Mouse (Mus musculus): ENCODE results near the gene Ptdss2. TPM values are rescaled to one million over a fixed set of nuclear protein-coding genes. Genes with fewer than 3 reads are reported as not detected.

Ptdss2 gene
- polyA plus RNA-seq, 1 experiment from 2014 or later, result 80.1 TPM

DNA sequence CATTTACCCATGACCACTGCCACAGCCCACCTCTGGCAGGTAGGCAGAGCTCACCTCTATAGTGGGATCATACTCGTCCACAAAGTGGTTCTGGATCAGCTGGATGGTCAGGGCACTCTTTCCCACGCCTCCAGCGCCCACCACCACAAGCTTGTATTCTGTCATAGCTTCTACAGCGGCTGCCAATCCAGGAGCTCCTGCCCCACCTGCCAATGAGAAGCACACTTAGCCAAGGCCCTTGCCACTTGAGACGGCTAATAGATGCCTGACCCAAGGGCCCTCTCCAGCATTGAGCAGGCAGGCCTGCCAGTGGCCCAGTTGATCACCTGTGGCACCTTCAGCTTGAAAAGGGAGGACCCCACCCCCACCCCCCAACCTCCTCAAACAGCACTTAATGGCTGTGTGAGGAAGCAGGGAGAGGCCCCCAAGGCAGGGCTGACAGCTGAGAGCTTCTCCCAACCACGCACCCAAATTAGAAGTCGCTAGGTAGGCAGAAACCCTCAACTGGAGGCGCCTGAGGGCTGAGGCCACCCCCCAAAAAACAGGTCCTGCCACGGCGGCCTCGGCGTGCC is 70.7 kb downstream of the Ptdss2 start:
- Histone ChIP-seq H3K4me3 (peak overlapping the region; percentile 83), H3K9me3 (no peaks in the 10 kb centered on the region), H3K27me3 (ENCODE audit: insufficient read depth, poor library complexity, severe bottlenecking) (no peaks in the 10 kb centered on the region), H3K27ac (peak overlapping the region; percentile 95), H3K4me1 (replicated peaks) (peaks cover 44% of the 10 kb centered on the region), H3K36me3 (peaks cover 45% of the 10 kb centered on the region)
- no peak for DNase-seq (ENCODE audit: low spot score)
- 34% methylated on average over 12 of the region's 12 CpGs for WGBS

DNA sequence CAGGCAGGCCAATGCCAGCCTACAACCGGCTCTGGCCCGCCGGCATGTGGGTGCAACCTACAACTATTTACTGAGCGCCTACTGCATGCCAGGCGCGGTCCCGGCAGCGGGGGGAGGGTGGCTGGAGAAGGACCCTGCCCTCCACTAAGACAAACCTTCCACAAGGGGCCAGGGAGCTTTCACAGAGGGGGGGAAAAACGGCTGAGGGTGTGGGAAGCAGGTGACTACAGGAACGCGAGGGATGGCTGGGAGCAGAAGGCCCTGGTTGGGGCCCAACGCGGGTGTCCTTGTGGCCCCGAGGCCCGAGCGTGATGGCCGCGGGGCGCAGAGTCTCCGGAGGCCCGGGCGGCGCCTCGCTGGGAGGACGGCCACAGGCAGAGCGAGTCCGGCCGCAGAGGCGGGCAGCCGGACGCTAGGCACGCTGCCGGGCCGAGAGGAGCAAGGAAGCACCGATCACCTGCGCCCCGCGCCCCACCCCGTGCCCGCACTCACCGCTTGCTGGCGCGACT is 71.2 kb downstream of the Ptdss2 start:
- H3K36me3 ChIP-seq, result peaks cover 48% of the 10 kb centered on the region
- peaks cover 44% of the 10 kb centered on the region for H3K4me1 ChIP-seq (replicated peaks)
- under 1% methylated on average over 35 of the region's 43 CpGs for WGBS
- no peaks in the 10 kb centered on the region for H3K9me3 ChIP-seq
- peak overlapping the region; percentile 95 for H3K27ac ChIP-seq
- peak overlapping the region; percentile 83 for H3K4me3 ChIP-seq
- no peaks in the 10 kb centered on the region for H3K27me3 ChIP-seq (ENCODE audit: insufficient read depth, poor library complexity, severe bottlenecking)
- DNase-seq (ENCODE audit: low spot score), result no peak

- Histone ChIP-seq H3K4me1 (replicated peaks) (peaks cover 44% of the 10 kb centered on the region), H3K27me3 (ENCODE audit: insufficient read depth, poor library complexity, severe bottlenecking) (no peaks in the 10 kb centered on the region), H3K4me3 (peak within 1 kb of the TSS; percentile 83), H3K9me3 (no peaks in the 10 kb centered on the region), H3K36me3 (peaks cover 46% of the 10 kb centered on the region), H3K27ac (peak within 1 kb of the TSS; percentile 95)
- under 1% methylated on average over 39 of the region's 39 CpGs for WGBS
- DNase-seq (ENCODE audit: low spot score), result peak; percentile 98
Measured at GRCm38 (mm10) chr7:141193948-141194347, 71.8 kb downstream of the Ptdss2 start, which contains the start of the genes Hras and Lrrc56. Gene Hras (minus strand): TSS chr7:141194005. Gene Lrrc56 (plus strand): TSS chr7:141194157.

GRCm38 (mm10) chr7:141194409-141194808 is 72.2 kb downstream of the Ptdss2 start:
- H3K4me3 ChIP-seq, result peak overlapping the region; percentile 83
- no peaks in the 10 kb centered on the region for H3K27me3 ChIP-seq (ENCODE audit: insufficient read depth, poor library complexity, severe bottlenecking)
- WGBS, result under 1% methylated on average over 23 of the region's 23 CpGs
- peak overlapping the region; percentile 95 for H3K27ac ChIP-seq
- H3K9me3 ChIP-seq, result no peaks in the 10 kb centered on the region
- DNase-seq (ENCODE audit: low spot score), result no peak
- H3K4me1 ChIP-seq (replicated peaks), result peaks cover 44% of the 10 kb centered on the region
- peaks cover 41% of the 10 kb centered on the region for H3K36me3 ChIP-seq

DNA sequence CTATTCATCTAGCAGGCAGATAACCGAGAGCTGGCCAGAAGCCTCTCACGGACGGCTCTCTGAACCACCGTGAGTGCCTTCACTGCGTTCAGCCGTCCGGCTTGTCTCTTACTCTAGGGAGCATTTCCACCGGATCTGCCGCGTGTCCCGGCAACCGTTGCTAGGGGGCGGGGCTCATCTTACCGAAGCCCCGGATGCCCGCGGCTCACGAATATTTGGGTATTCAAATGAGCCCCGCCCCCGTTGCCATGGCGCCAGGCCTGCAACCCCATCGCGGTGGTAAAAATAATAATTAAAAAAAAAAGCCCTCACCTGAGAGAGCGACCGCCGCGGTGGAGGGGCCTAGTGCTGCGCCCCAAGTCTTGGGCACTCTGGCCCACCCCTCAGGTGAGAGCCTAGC is 72.6 kb downstream of the Ptdss2 start:
- peaks cover 37% of the 10 kb centered on the region for H3K36me3 ChIP-seq
- no peaks in the 10 kb centered on the region for H3K9me3 ChIP-seq
- under 1% methylated on average over 28 of the region's 28 CpGs for WGBS
- no peaks in the 10 kb centered on the region for H3K27me3 ChIP-seq (ENCODE audit: insufficient read depth, poor library complexity, severe bottlenecking)
- peak overlapping the region; percentile 95 for H3K27ac ChIP-seq
- peak overlapping the region; percentile 83 for H3K4me3 ChIP-seq
- DNase-seq (ENCODE audit: low spot score), result peak; percentile 96
- H3K4me1 ChIP-seq (replicated peaks), result peaks cover 44% of the 10 kb centered on the region

DNA sequence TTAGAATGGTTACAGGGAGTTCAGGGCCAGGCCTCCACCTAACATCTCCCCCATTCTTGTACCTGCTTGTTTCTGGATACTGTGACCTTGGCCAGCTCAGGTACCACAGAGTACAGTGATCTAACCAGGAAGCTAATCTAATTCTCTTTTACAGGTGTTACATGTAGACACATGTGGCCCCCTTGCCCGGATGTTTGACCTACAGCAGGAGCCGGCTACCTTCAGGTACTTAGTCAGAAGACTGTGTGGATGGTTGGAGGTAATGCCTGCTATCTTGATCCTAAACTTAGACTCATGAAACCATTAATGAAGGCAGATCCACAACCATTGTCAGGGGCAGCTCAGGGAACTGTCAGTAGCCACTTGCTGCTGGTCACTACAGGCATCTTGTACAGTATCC is 73.6 kb downstream of the Ptdss2 start:
- DNase-seq (ENCODE audit: low spot score), result no peak
- H3K4me1 ChIP-seq (replicated peaks), result peaks cover 43% of the 10 kb centered on the region
- peaks cover 27% of the 10 kb centered on the region for H3K36me3 ChIP-seq
- no peaks in the 10 kb centered on the region for H3K9me3 ChIP-seq
- 94% methylated on average over 2 of the region's 2 CpGs for WGBS
- no peaks in the 10 kb centered on the region for H3K27me3 ChIP-seq (ENCODE audit: insufficient read depth, poor library complexity, severe bottlenecking)
- H3K27ac ChIP-seq, result 0 out of 2 replicates have a peak overlapping the region, but pooled peaks have one; percentile 95
- peak overlapping the region; percentile 83; the same call in 1 of the 2 replicates for H3K4me3 ChIP-seq

DNA sequence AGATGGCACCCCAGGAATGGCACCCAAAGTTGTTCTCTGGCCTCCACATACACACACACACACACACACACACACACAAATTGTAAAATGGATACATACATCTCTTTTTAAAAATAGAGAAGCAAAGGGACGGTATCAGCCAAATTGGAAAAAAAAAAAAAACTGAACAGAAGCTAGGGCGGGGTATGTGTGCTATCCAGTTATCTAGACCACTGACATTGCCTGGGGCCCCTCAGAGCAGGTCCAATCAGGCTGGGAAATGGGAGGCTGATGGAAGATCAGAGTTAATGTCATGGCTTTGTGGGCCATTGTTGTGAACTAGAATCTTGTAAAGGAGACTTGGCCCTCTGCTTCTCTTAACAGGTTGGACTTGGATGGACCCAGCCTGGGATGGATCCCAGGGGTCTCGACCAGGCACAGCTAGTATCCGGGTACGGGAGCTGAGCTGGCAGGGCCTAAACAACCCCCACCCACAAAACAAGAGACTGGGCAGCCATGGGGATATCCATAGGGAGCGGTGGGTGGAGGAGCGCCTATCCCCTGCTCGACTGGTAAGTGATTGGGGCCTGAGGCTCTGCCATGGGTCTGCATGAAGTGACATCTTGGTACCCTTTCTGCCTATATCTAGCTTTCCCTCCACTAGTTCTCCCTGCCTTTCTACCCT is 74.6 kb downstream of the Ptdss2 start:
- H3K9me3 ChIP-seq, result no peaks in the 10 kb centered on the region
- H3K27ac ChIP-seq, result no peak overlapping the region
- DNase-seq (ENCODE audit: low spot score), result no peak
- 92% methylated on average over 8 of the region's 8 CpGs for WGBS
- H3K27me3 ChIP-seq (ENCODE audit: insufficient read depth, poor library complexity, severe bottlenecking), result no peaks in the 10 kb centered on the region
- no peak overlapping the region for H3K4me3 ChIP-seq
- peaks cover 34% of the 10 kb centered on the region for H3K4me1 ChIP-seq (replicated peaks)
- peaks cover 18% of the 10 kb centered on the region for H3K36me3 ChIP-seq

GRCm38 (mm10) chr7:141198121-141198520 is 75.9 kb downstream of the Ptdss2 start:
- peaks cover 9% of the 10 kb centered on the region for H3K36me3 ChIP-seq
- H3K27ac ChIP-seq, result no peak overlapping the region
- WGBS, result 98% methylated on average over 4 of the region's 4 CpGs
- no peaks in the 10 kb centered on the region for H3K27me3 ChIP-seq (ENCODE audit: insufficient read depth, poor library complexity, severe bottlenecking)
- peaks cover 20% of the 10 kb centered on the region for H3K4me1 ChIP-seq (replicated peaks)
- DNase-seq (ENCODE audit: low spot score), result no peak
- no peaks in the 10 kb centered on the region for H3K9me3 ChIP-seq
- H3K4me3 ChIP-seq, result no peak overlapping the region

GRCm38 (mm10) chr7:141204546-141204945 is 82.4 kb downstream of the Ptdss2 start:
- H3K27me3 ChIP-seq (ENCODE audit: insufficient read depth, poor library complexity, severe bottlenecking), result no peaks in the 10 kb centered on the region
- H3K4me3 ChIP-seq, result no peak overlapping the region
- DNase-seq (ENCODE audit: low spot score), result no peak
- 90% methylated on average over 3 of the region's 3 CpGs for WGBS
- 0 out of 2 replicates have a peak, but pooled peaks cover 4% of the 10 kb centered on the region for H3K36me3 ChIP-seq
- H3K27ac ChIP-seq, result no peak overlapping the region
- H3K9me3 ChIP-seq, result no peaks in the 10 kb centered on the region
- peaks cover 4% of the 10 kb centered on the region; the same call in 1 of the 2 replicates for H3K4me1 ChIP-seq (replicated peaks)

DNA sequence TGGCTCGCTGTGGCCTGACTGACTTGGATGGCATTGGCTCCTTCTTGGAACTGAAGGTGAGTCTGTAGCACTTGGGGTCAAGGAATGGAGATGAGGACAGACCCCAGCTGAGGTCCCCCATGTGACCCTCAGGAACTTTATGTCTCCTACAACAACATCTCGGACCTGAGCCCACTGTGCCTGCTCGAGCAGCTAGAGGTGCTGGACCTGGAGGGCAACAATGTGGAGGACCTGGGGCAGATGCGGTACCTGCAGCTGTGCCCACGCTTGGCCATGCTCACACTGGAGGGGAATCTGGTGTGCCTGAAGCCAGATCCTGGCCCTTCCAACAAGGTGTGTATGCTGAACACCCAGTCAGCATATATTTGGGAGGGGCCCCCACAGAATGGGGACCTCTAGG is 83.3 kb downstream of the Ptdss2 start:
- Histone ChIP-seq H3K4me3 (no peak overlapping the region), H3K4me1 (replicated peaks) (peaks cover 5% of the 10 kb centered on the region; the same call in 1 of the 2 replicates), H3K36me3 (peaks cover 8% of the 10 kb centered on the region; the same call in 1 of the 2 replicates), H3K9me3 (no peaks in the 10 kb centered on the region), H3K27me3 (ENCODE audit: insufficient read depth, poor library complexity, severe bottlenecking) (no peaks in the 10 kb centered on the region), H3K27ac (no peak overlapping the region)
- DNase-seq (ENCODE audit: low spot score), result no peak
- WGBS, result 90% methylated on average over 5 of the region's 5 CpGs

DNA sequence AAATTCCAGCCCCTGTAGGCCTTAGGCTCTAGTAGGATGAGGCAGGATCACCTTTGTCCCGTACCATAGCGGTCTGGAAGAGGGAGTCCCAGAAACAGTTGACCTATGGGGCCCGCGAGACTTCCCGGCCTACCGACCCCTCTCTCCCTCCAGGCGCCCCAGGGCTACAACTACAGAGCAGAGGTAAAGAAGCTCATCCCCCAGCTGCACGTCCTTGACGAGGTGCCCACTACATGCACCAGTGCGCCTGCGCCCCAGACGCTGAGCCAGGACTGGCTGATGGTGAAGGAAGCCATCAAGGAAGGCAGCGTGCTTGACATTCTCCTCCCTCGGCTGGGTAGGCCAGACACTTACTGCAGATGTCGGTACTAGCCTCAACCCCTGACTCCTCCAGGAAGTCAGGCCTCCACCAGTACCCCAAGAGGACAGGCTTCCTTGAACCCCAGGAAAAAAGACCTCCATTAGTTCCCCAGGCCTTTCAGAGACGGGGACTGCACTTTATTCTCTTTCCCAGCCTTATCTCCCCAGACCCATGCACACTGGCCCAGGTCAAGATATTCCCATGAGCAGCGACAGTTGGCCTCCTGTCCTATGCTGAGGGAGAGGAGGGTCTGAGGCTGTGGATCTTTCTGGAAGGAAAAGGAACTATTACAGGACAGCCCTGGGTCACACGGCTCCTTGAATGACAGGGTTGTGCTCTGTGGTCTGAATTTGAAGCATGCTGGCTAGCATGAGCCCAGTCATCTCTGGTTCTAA is 84.2 kb downstream of the Ptdss2 start:
- 92% methylated on average over 18 of the region's 18 CpGs for WGBS
- H3K27me3 ChIP-seq (ENCODE audit: insufficient read depth, poor library complexity, severe bottlenecking), result no peaks in the 10 kb centered on the region
- H3K36me3 ChIP-seq, result peaks cover 8% of the 10 kb centered on the region; the same call in 1 of the 2 replicates
- H3K4me1 ChIP-seq (replicated peaks), result peaks cover 13% of the 10 kb centered on the region
- H3K9me3 ChIP-seq, result no peaks in the 10 kb centered on the region
- H3K27ac ChIP-seq, result 0 out of 2 replicates have a peak overlapping the region, but pooled peaks have one; percentile 8
- H3K4me3 ChIP-seq, result no peak overlapping the region
- no peak for DNase-seq (ENCODE audit: low spot score)
